Mouse (Mus musculus): ENCODE results near the gene Dock9. TPM values are rescaled to one million over a fixed set of nuclear protein-coding genes. Genes with fewer than 3 reads are reported as not detected.
"Not testable (repeated sequence)": the region's sequence is repeated elsewhere in the genome, so short reads cannot be mapped to it uniquely, and the experiment has no call there.

The Dock9 gene
- polyA plus RNA-seq, 1 experiment, result 2.7 TPM

- Histone ChIP-seq H3K27me3 (ENCODE audit: control insufficient read depth, insufficient read depth, insufficient read length) (no peaks in the 10 kb centered on the region), H3K36me3 (ENCODE audit: control insufficient read depth, insufficient read depth) (no peaks in the 10 kb centered on the region), H3K79me2 (ENCODE audit: control insufficient read depth, insufficient read depth) (no peaks in the 10 kb centered on the region), H3K4me3 (ENCODE audit: insufficient read depth, poor library complexity, severe bottlenecking) (no peak overlapping the region), H3ac (ENCODE audit: control insufficient read depth, insufficient read length, low read depth) (no peak overlapping the region), H3K79me3 (ENCODE audit: low read depth) (no peaks in the 10 kb centered on the region)
- TF ChIP-seq USF1 (IDR thresholded peaks at IDR 0.05; ENCODE audit: low read depth) (no peak), MYOD1 (IDR thresholded peaks at IDR 0.05; ENCODE audit: control insufficient read depth, insufficient read length, low read depth) (no peak), CEBPB (IDR thresholded peaks at IDR 0.05; ENCODE audit: low read depth) (no peak), MYOG (IDR thresholded peaks at IDR 0.05; ENCODE audit: control insufficient read depth, extremely low read depth, insufficient read length) (no peak), FOSL1 (IDR thresholded peaks at IDR 0.05; ENCODE audit: insufficient read depth, low read length, poor library complexity, severe bottlenecking) (no peak), CTCF (IDR thresholded peaks at IDR 0.05; ENCODE audit: control insufficient read depth, insufficient read depth, insufficient read length) (no peak), MAX (IDR thresholded peaks at IDR 0.05) (no peak)
Observed at GRCm38 (mm10) chr14:121694706-121695105, 102.9 kb downstream of the Dock9 start.

- no peaks in the 10 kb centered on the region for H3K79me3 ChIP-seq (ENCODE audit: low read depth)
- no peaks in the 10 kb centered on the region for H3K27me3 ChIP-seq (ENCODE audit: control insufficient read depth, insufficient read depth, insufficient read length)
- H3ac ChIP-seq (ENCODE audit: control insufficient read depth, insufficient read length, low read depth), result no peak overlapping the region
- H3K4me3 ChIP-seq (ENCODE audit: insufficient read depth, poor library complexity, severe bottlenecking), result no peak overlapping the region
- no peaks in the 10 kb centered on the region for H3K79me2 ChIP-seq (ENCODE audit: control insufficient read depth, insufficient read depth)
- H3K36me3 ChIP-seq (ENCODE audit: control insufficient read depth, insufficient read depth), result no peaks in the 10 kb centered on the region
- no peak for TF ChIP-seq USF1 (IDR thresholded peaks at IDR 0.05; ENCODE audit: low read depth)
- TF ChIP-seq MYOG (IDR thresholded peaks at IDR 0.05; ENCODE audit: control insufficient read depth, extremely low read depth, insufficient read length), result no peak
- no peak for TF ChIP-seq FOSL1 (IDR thresholded peaks at IDR 0.05; ENCODE audit: insufficient read depth, low read length, poor library complexity, severe bottlenecking)
- TF ChIP-seq MYOD1 (IDR thresholded peaks at IDR 0.05; ENCODE audit: control insufficient read depth, insufficient read length, low read depth), result no peak
- no peak for TF ChIP-seq CEBPB (IDR thresholded peaks at IDR 0.05; ENCODE audit: low read depth)
Observed at GRCm38 (mm10) chr14:121693991-121694594, 103.5 kb downstream of the Dock9 start.

- not testable (repeated sequence) for H3K4me3 ChIP-seq (ENCODE audit: insufficient read depth, poor library complexity, severe bottlenecking); H3K27me3 ChIP-seq (ENCODE audit: control insufficient read depth, insufficient read depth, insufficient read length); H3ac ChIP-seq (ENCODE audit: control insufficient read depth, insufficient read length, low read depth); H3K79me2 ChIP-seq (ENCODE audit: control insufficient read depth, insufficient read depth); H3K79me3 ChIP-seq (ENCODE audit: low read depth); H3K36me3 ChIP-seq (ENCODE audit: control insufficient read depth, insufficient read depth)
Observed at GRCm38 (mm10) chr14:121689649-121690048, 108.0 kb downstream of the Dock9 start.

- TF ChIP-seq MYOG (IDR thresholded peaks at IDR 0.05; ENCODE audit: control insufficient read depth, extremely low read depth, insufficient read length) (no peak), CEBPB (IDR thresholded peaks at IDR 0.05; ENCODE audit: low read depth) (no peak), USF1 (IDR thresholded peaks at IDR 0.05; ENCODE audit: low read depth) (no peak), MAX (IDR thresholded peaks at IDR 0.05) (no peak), FOSL1 (IDR thresholded peaks at IDR 0.05; ENCODE audit: insufficient read depth, low read length, poor library complexity, severe bottlenecking) (no peak), CTCF (IDR thresholded peaks at IDR 0.05; ENCODE audit: control insufficient read depth, insufficient read depth, insufficient read length) (no peak), MYOD1 (IDR thresholded peaks at IDR 0.05; ENCODE audit: control insufficient read depth, insufficient read length, low read depth) (no peak)
- Histone ChIP-seq H3K36me3 (ENCODE audit: control insufficient read depth, insufficient read depth) (no peaks in the 10 kb centered on the region), H3K4me3 (ENCODE audit: insufficient read depth, poor library complexity, severe bottlenecking) (no peak overlapping the region), H3K27me3 (ENCODE audit: control insufficient read depth, insufficient read depth, insufficient read length) (no peaks in the 10 kb centered on the region), H3K79me3 (ENCODE audit: low read depth) (no peaks in the 10 kb centered on the region), H3ac (ENCODE audit: control insufficient read depth, insufficient read length, low read depth) (no peak overlapping the region), H3K79me2 (ENCODE audit: control insufficient read depth, insufficient read depth) (no peaks in the 10 kb centered on the region)
Observed at GRCm38 (mm10) chr14:121688175-121688574, 109.5 kb downstream of the Dock9 start.

- no peaks in the 10 kb centered on the region for H3K36me3 ChIP-seq (ENCODE audit: control insufficient read depth, insufficient read depth)
- H3K79me2 ChIP-seq (ENCODE audit: control insufficient read depth, insufficient read depth), result no peaks in the 10 kb centered on the region
- no peaks in the 10 kb centered on the region for H3K79me3 ChIP-seq (ENCODE audit: low read depth)
- H3K4me3 ChIP-seq (ENCODE audit: insufficient read depth, poor library complexity, severe bottlenecking), result no peak overlapping the region
- no peak overlapping the region for H3ac ChIP-seq (ENCODE audit: control insufficient read depth, insufficient read length, low read depth)
- no peak for TF ChIP-seq MAX (IDR thresholded peaks at IDR 0.05)
- TF ChIP-seq USF1 (IDR thresholded peaks at IDR 0.05; ENCODE audit: low read depth), result no peak
- TF ChIP-seq CEBPB (IDR thresholded peaks at IDR 0.05; ENCODE audit: low read depth), result no peak
- TF ChIP-seq MYOG (IDR thresholded peaks at IDR 0.05; ENCODE audit: control insufficient read depth, extremely low read depth, insufficient read length), result no peak
- no peak for TF ChIP-seq MYOD1 (IDR thresholded peaks at IDR 0.05; ENCODE audit: control insufficient read depth, insufficient read length, low read depth)
- TF ChIP-seq CTCF (IDR thresholded peaks at IDR 0.05; ENCODE audit: control insufficient read depth, insufficient read depth, insufficient read length), result no peak
- H3K27me3 ChIP-seq (ENCODE audit: control insufficient read depth, insufficient read depth, insufficient read length), result no peaks in the 10 kb centered on the region
Observed at GRCm38 (mm10) chr14:121687274-121687673, 110.4 kb downstream of the Dock9 start.

- no peaks in the 10 kb centered on the region for H3K79me3 ChIP-seq (ENCODE audit: low read depth)
- no peaks in the 10 kb centered on the region for H3K27me3 ChIP-seq (ENCODE audit: control insufficient read depth, insufficient read depth, insufficient read length)
- H3K79me2 ChIP-seq (ENCODE audit: control insufficient read depth, insufficient read depth), result no peaks in the 10 kb centered on the region
- no peak overlapping the region for H3ac ChIP-seq (ENCODE audit: control insufficient read depth, insufficient read length, low read depth)
- H3K36me3 ChIP-seq (ENCODE audit: control insufficient read depth, insufficient read depth), result no peaks in the 10 kb centered on the region
- TF ChIP-seq CTCF (IDR thresholded peaks at IDR 0.05; ENCODE audit: control insufficient read depth, insufficient read depth, insufficient read length), result no peak
- no peak for TF ChIP-seq MAX (IDR thresholded peaks at IDR 0.05)
- TF ChIP-seq CEBPB (IDR thresholded peaks at IDR 0.05; ENCODE audit: low read depth), result peak; percentile 1
- peak; percentile 49 for TF ChIP-seq USF1 (IDR thresholded peaks at IDR 0.05; ENCODE audit: low read depth)
- TF ChIP-seq MYOD1 (IDR thresholded peaks at IDR 0.05; ENCODE audit: control insufficient read depth, insufficient read length, low read depth), result peak; percentile 62
- TF ChIP-seq MYOG (IDR thresholded peaks at IDR 0.05; ENCODE audit: control insufficient read depth, extremely low read depth, insufficient read length), result no peak
- TF ChIP-seq FOSL1 (IDR thresholded peaks at IDR 0.05; ENCODE audit: insufficient read depth, low read length, poor library complexity, severe bottlenecking), result peak; percentile 7
- H3K4me3 ChIP-seq (ENCODE audit: insufficient read depth, poor library complexity, severe bottlenecking), result no peak overlapping the region
Observed at GRCm38 (mm10) chr14:121678913-121679312, 118.7 kb downstream of the Dock9 start.

Measured in C2C12 (cell line).